Mouse (Mus musculus): ENCODE results near the gene Adgrg5. TPM values are rescaled to one million over a fixed set of nuclear protein-coding genes. Genes with fewer than 3 reads are reported as not detected.
A peak's percentile ranks its signal among the peaks of the same experiment; 100 is the strongest.

Adgrg5 gene
- total and polyA plus RNA-seq, 2 experiments from 2014 or later: 0.11 TPM; not detected in 1

DNA sequence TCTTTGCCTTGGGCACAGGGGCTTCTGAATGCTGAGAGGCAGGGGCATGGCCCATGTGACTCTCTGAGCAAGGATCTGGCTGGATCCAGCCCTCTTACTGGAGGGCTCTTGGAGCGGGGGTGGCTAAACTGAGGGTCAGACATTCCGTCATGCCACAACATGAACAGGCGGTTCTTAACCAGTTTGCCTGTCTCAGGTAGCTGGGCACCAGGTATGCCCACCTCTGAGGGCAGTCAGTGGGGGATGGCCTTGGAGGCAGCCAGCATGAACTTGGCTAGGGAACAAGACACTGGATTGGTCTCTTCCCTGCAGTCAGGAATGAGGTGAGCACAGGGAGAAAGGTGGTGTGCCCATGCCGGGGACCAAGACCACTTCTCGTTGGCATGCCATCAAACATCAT is 56.7 kb downstream of the Adgrg5 start:
- Histone ChIP-seq H3K9ac (replicated peaks; ENCODE audit: low read length) (no peak overlapping the region), H3K4me2 (ENCODE audit: low read depth, low read length) (no peak overlapping the region), H3K9me3 (ENCODE audit: low read length) (no peaks in the 10 kb centered on the region), H3K4me3 (ENCODE audit: low read length) (no peak overlapping the region), H3K4me1 (ENCODE audit: insufficient read depth, low read length) (peaks cover 46% of the 10 kb centered on the region), H3K27ac (no peak overlapping the region), H3K36me3 (ENCODE audit: insufficient read depth, low read length) (no peaks in the 10 kb centered on the region), H3K27me3 (ENCODE audit: insufficient read depth, low read length) (no peaks in the 10 kb centered on the region)
- no peak for DNase-seq (ENCODE audit: low spot score)
- ATAC-seq: no peak
- TF ChIP-seq CTCF (IDR thresholded peaks at IDR 0.05; ENCODE audit: low read depth): no peak
- WGBS: 93% methylated on average over 5 of the region's 5 CpGs

DNA sequence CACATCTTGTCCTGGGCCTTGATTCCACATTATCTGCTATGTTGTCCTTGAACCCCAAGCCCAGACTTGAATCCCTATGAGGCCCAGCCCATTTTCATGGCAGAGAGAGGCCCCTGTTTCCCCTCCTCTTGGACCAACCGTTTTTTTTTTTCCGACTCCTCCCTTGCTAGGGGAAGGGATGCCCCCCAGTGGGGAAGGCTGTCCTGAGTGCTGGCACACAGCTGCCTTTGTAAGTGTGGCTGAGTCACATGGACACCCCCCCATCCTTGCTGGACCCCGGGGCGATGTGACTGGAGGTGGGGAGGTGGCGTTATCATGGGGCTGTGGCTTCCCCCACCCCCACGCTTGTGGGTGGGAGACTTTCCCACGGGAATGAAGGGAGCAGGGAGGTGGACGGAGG is 57.5 kb downstream of the Adgrg5 start:
- Histone ChIP-seq H3K4me3 (ENCODE audit: low read length) (no peak overlapping the region), H3K4me2 (ENCODE audit: low read depth, low read length) (no peak overlapping the region), H3K27me3 (ENCODE audit: insufficient read depth, low read length) (no peaks in the 10 kb centered on the region), H3K9ac (replicated peaks; ENCODE audit: low read length) (no peak overlapping the region), H3K4me1 (ENCODE audit: insufficient read depth, low read length) (peaks cover 46% of the 10 kb centered on the region), H3K36me3 (ENCODE audit: insufficient read depth, low read length) (no peaks in the 10 kb centered on the region), H3K27ac (peak overlapping the region; percentile 68; the same call in 1 of the 2 replicates), H3K9me3 (ENCODE audit: low read length) (no peaks in the 10 kb centered on the region)
- WGBS: 44% methylated on average over 8 of the region's 8 CpGs
- no peak for ATAC-seq
- no peak for DNase-seq (ENCODE audit: low spot score)
- no peak for TF ChIP-seq CTCF (IDR thresholded peaks at IDR 0.05; ENCODE audit: low read depth)

DNA sequence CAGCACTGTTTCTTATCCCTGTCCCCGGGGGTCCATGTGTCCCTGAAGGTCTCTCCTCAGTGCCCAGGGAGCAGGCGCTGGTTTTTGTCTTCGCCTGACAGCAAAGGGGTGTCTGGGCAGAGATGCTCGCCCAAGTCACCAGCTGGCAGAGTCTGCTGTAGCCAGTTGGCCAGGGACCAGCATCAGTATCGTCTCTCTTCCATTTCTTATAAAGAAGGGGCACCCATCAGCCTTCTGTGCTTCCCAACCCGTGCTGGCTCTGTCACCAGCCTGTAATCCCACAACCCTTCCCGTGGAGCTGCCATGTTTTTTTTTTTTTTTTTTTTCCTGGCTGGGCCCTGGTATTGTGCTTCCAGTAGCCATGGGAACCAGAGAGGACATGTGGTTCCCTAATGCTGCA is 58.4 kb downstream of the Adgrg5 start:
- Histone ChIP-seq H3K4me2 (ENCODE audit: low read depth, low read length) (no peak overlapping the region), H3K4me3 (ENCODE audit: low read length) (no peak overlapping the region), H3K27me3 (ENCODE audit: insufficient read depth, low read length) (no peaks in the 10 kb centered on the region), H3K9ac (replicated peaks; ENCODE audit: low read length) (no peak overlapping the region), H3K4me1 (ENCODE audit: insufficient read depth, low read length) (peaks cover 50% of the 10 kb centered on the region), H3K36me3 (ENCODE audit: insufficient read depth, low read length) (no peaks in the 10 kb centered on the region), H3K27ac (peak overlapping the region; percentile 68; the same call in 1 of the 2 replicates), H3K9me3 (ENCODE audit: low read length) (no peaks in the 10 kb centered on the region)
- ATAC-seq: peak; percentile 33
- DNase-seq (ENCODE audit: low spot score): peak; percentile 81
- no peak for TF ChIP-seq CTCF (IDR thresholded peaks at IDR 0.05; ENCODE audit: low read depth)
- 27% methylated on average over 7 of the region's 7 CpGs for WGBS

DNA sequence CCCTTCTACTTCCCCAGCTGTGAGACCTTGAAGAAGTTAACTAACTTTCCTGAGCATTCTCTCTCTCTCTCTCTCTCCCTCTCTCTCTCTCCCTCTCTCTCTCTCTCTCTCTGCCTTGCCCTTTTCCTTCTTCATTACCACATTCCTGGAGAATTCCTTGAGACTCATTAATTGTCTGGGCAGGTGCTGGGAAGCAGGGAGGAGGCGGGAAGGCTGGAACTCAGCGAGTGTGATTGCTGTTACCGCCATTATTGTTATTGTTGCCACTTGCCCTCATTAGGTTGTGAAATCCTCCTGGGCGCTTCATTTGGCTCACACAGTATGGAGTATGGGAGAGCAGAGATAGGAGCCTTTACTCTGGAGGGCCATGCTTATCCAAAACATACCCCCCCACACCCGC is 59.7 kb downstream of the Adgrg5 start:
- no peak for DNase-seq (ENCODE audit: low spot score)
- no peak for ATAC-seq
- peak overlapping the region; percentile 80; the same call in 1 of the 2 replicates for H3K27ac ChIP-seq
- peak overlapping the region; percentile 11; the same call in 1 of the 2 replicates for H3K4me2 ChIP-seq (ENCODE audit: low read depth, low read length)
- 7% methylated on average over 5 of the region's 5 CpGs for WGBS
- H3K9ac ChIP-seq (replicated peaks; ENCODE audit: low read length): no peak overlapping the region
- H3K27me3 ChIP-seq (ENCODE audit: insufficient read depth, low read length): no peaks in the 10 kb centered on the region
- H3K9me3 ChIP-seq (ENCODE audit: low read length): no peaks in the 10 kb centered on the region
- no peak for TF ChIP-seq CTCF (IDR thresholded peaks at IDR 0.05; ENCODE audit: low read depth)
- peaks cover 45% of the 10 kb centered on the region for H3K4me1 ChIP-seq (ENCODE audit: insufficient read depth, low read length)
- H3K4me3 ChIP-seq (ENCODE audit: low read length): no peak overlapping the region
- H3K36me3 ChIP-seq (ENCODE audit: insufficient read depth, low read length): no peaks in the 10 kb centered on the region

DNA sequence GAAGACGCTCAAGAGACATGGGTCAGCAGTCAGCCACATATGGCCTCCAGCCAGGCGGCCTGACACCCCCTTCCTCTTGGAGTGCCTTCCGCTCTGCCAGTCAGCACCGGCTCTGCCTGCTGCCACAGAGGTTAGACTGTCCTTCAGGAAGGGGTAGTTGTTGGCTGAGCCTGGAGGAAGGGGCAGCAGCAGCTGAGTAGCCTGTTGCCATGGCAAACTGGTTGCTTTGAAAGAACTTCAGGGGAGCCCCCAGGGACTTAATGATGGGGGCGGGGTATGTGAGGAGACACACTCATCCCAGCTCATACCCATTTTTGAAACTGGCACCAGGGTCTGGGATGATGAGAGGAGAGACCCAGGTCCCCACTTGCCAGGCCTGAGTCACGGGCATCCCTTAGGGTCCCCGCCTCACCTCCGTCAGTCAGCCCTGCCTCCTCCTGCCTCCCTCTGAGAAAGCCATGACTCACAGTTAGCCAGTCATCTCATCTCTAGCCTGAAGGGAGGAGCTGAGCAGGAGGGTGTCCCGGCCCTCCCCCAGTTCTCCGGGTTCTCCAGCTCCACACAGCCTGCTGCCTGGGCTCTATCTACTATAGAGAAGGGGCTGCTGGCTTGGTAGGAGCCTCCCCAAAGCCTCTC is 60.5 kb downstream of the Adgrg5 start:
- ATAC-seq: peak; percentile 85
- Histone ChIP-seq H3K4me2 (ENCODE audit: low read depth, low read length) (peak overlapping the region; percentile 46), H3K4me1 (ENCODE audit: insufficient read depth, low read length) (peaks cover 40% of the 10 kb centered on the region), H3K9ac (replicated peaks; ENCODE audit: low read length) (peak overlapping the region; percentile 26; the same call in 1 of the 2 replicates), H3K36me3 (ENCODE audit: insufficient read depth, low read length) (no peaks in the 10 kb centered on the region), H3K4me3 (ENCODE audit: low read length) (peak overlapping the region; percentile 22), H3K9me3 (ENCODE audit: low read length) (no peaks in the 10 kb centered on the region), H3K27ac (peak overlapping the region; percentile 80), H3K27me3 (ENCODE audit: insufficient read depth, low read length) (no peaks in the 10 kb centered on the region)
- no peak for TF ChIP-seq CTCF (IDR thresholded peaks at IDR 0.05; ENCODE audit: low read depth)
- DNase-seq (ENCODE audit: low spot score): peak; percentile 82
- WGBS: 7% methylated on average over 10 of the region's 10 CpGs

DNA sequence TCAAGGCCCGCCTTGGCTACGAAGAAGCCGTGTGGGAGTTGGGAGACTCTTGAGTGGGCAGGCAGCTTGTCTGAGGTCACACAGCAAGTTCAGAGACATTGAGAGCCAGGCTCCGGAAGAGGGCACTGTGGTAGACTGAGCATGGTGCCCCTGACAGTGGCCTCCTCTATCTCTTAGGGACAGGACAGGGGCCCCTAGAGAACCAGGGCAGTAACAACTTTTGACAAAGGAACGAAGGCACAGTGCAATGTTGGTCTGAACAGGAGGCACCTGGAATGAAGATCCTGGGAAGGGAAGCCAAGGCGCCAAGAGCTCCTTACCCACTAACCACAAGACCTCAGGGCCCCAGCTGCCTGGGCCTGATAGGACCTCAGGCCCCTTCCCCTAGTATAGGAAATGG is 61.5 kb downstream of the Adgrg5 start:
- no peak for DNase-seq (ENCODE audit: low spot score)
- TF ChIP-seq CTCF (IDR thresholded peaks at IDR 0.05; ENCODE audit: low read depth): no peak
- Histone ChIP-seq H3K27ac (peak overlapping the region; percentile 80; the same call in 1 of the 2 replicates), H3K4me1 (ENCODE audit: insufficient read depth, low read length) (peaks cover 41% of the 10 kb centered on the region), H3K4me3 (ENCODE audit: low read length) (no peak overlapping the region), H3K9ac (replicated peaks; ENCODE audit: low read length) (0 out of 2 replicates have a peak overlapping the region, but pooled peaks have one; percentile 26), H3K36me3 (ENCODE audit: insufficient read depth, low read length) (no peaks in the 10 kb centered on the region), H3K27me3 (ENCODE audit: insufficient read depth, low read length) (no peaks in the 10 kb centered on the region), H3K4me2 (ENCODE audit: low read depth, low read length) (peak overlapping the region; percentile 46), H3K9me3 (ENCODE audit: low read length) (no peaks in the 10 kb centered on the region)
- no peak for ATAC-seq
- 77% methylated on average over 6 of the region's 6 CpGs for WGBS

DNA sequence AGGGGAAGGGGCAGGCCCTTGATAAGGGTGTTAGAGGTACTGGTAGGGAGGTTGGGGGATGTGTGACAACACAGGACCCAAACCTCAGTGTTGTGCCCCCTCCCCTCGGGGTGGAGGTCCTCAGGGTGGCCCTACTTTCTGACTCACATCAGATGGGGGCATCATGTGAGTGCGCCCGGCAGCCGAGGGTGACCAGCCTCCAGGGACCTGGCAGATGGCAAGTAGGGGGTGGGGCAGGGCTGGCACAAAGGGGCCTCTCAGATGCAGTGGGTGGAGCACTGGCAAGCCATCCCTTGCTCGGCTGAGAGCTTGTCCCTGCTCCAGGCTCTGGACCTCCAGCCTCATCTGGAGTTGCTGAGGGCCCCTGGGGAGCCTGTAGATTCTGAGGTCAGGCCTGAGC is 63.2 kb downstream of the Adgrg5 start:
- Histone ChIP-seq H3K9ac (replicated peaks; ENCODE audit: low read length) (no peak overlapping the region), H3K4me3 (ENCODE audit: low read length) (no peak overlapping the region), H3K9me3 (ENCODE audit: low read length) (no peaks in the 10 kb centered on the region), H3K4me2 (ENCODE audit: low read depth, low read length) (peak overlapping the region; percentile 46), H3K27ac (peak overlapping the region; percentile 2; the same call in 1 of the 2 replicates), H3K4me1 (ENCODE audit: insufficient read depth, low read length) (peaks cover 48% of the 10 kb centered on the region), H3K36me3 (ENCODE audit: insufficient read depth, low read length) (no peaks in the 10 kb centered on the region), H3K27me3 (ENCODE audit: insufficient read depth, low read length) (no peaks in the 10 kb centered on the region)
- TF ChIP-seq CTCF (IDR thresholded peaks at IDR 0.05; ENCODE audit: low read depth): no peak
- WGBS: 16% methylated on average over 4 of the region's 5 CpGs
- DNase-seq (ENCODE audit: low spot score) (peak; percentile 80), ATAC-seq (peak; percentile 53)
